Mouse (Mus musculus) left cerebral cortex, postnatal 14 days (tissue): Measurements from ENCODE around the gene Rbm26. TPM values are rescaled to one million over a fixed set of nuclear protein-coding genes. Genes with fewer than 3 reads are reported as not detected.

ENCODE experiments used
- DNase-seq, 2 experiments: peaks; one replicate each; pipeline ENCODE4 v3.0.0; 2021 to 2022; ENCODE audit warnings: low spot score in 2 of 2, mixed read lengths in 1 of 2
- intact Hi-C: fragments of 180-260 bp; cut with DNase I; formaldehyde crosslinking; loops from one replicate; pipeline ENCODE4 v1.15.1; 2025
- long read RNA-seq, 2 experiments: library from polyadenylated mRNA; stranded (forward); transcript quantifications; one replicate each; pipeline ENCODE4 v2.0.0; 2021
- total RNA-seq, 2 experiments: library from RNA; stranded (reverse); gene quantifications; 2 replicates each; pipeline ENCODE4 v1.2.3; 2021

The Rbm26 gene
- 10 to 100 TPM; 62.2 to 67.9 TPM for total RNA-seq
- long read RNA-seq, experiment 1, partial matches to known transcripts = 2 of 14 reads
- long read RNA-seq, experiment 1, other reads (novel, unspliced or antisense) = 7 of 14 reads
- long read RNA-seq, experiment 2, partial matches to known transcripts = 6 of 20 reads
- long read RNA-seq, experiment 2, other reads (novel, unspliced or antisense) = 12 of 20 reads

DNA sequence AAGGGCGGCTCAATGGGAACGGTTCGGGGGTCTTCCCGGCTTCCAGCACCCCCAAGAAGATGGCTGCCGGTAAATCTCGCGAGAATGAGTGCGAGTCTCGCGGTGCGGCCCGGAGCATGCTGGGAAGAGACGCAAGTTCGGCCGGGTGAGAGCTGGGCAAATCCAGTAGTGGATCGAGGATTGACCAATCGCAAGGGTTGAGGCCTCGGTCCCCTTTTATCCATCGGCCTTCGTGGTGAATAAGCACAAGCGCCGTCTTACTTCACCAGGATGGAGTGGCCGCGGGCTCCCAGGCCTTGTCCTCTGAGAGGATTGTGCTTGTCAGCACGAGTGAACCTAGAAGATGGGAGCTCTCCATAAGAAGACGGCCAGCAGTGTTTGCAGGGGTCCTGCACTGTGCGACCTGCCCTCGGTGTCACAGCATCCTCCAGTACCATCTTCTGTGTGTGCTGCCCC, at the start of gene Rbm26:
Gene Rbm26, minus strand, starts transcription at position 90 of the 456 bp plus-strand sequence.
- peak; percentile 95 to 97 for DNase-seq
- intact Hi-C loops = no loop called here

DNA sequence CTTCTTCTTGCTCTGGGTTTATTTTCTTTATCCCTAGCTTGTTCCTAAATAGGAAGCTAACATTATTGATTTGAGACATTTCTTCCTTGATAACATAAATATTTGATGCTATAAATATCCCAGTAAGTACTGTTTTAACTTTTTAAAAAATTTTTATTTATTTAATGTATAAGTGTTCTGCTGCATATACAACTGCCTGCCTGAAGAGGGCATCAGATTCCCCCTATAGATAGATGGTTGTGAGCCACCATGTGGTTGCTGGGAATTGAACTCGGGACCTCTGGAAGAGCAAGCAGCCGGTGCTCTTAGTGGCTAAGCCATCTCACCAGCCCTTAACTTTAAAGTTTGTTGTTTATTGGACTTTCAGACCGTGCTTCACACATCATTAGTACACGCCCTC, 48.7 kb upstream of the Rbm26 start:
- intact Hi-C loops = no loop called here
- no peak for DNase-seq

DNA sequence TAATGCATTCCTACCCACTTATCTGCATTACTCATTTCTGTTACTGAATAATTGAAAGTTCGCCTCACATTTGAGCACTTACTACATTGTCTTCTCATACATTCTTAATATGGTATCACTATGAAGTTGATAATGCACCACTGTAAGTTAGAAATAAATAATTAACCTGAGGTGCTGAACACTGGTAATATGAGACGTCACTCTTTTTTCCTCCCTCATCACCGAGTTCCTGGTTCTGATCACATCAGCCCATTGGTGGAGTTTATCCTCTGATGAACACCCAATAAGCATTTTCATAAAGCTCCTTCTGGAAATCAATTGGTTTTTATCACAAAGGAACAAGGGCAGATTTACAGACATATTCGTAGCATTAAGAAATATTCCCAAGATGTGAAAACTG, 45.1 kb upstream of the Rbm26 start:
- no peak for DNase-seq
- intact Hi-C loops = no loop called here

DNA sequence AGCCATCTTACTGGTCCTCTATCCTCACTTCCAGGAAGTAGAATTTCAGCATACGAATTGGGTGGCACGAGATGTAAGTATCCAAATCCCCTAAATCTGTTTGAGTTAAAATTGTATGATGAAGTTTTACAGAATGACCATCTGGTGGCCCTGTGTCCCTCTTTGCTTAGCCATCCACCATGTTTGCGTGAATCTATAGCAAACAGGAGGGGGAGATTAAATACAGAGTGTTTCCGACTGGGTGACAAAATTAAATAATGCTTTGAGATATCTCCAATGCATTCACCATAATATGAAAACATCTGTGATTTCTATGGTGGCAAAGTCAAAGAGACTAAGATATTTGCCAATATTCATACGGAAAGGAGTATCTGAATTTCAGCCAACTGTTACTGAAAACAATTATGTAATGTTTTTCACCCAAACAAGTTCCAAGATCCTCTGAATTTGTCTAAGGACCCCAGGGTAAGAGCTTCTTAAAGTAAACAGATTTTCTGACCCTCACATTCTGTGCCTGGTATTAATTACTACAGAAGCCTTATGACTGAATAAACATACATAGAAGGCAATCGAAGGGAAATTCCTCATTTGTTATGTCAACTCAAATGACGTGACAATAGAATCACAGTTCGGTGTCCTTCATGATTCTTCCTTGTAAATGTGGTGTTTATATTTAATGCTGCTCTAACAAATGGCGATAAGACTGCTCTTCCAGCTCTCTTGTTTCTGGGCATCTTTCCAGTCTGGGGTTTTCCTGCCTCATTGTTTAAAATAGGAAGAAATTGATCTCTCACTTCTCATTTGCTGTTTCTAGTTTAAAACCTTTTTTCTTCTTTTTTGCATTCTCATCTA, 42.6 kb upstream of the Rbm26 start:
- DNase-seq = no peak
- intact Hi-C loops = no loop called here

DNA sequence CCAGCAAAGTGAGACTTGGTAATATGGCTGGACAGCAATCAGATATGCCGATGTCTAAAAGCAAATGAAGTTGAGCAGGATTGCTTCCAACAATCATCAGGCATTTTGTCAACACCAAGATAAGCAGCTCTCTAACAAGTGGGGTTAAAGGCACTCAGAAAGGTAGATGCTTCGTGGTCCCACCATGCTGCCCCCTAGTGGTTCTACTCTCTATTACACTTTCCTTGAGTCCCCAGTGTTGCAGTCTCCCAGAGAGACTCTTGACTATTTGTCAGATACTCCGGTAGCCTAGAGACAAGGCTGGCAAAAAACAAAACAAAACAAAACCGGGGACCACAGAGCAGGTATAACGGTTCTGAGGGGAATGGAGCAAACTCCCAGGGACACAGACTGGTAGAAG, 21.3 kb upstream of the Rbm26 start:
- intact Hi-C loops = no loop called here
- DNase-seq = peak in 1 of 2 experiments; percentile 24

DNA sequence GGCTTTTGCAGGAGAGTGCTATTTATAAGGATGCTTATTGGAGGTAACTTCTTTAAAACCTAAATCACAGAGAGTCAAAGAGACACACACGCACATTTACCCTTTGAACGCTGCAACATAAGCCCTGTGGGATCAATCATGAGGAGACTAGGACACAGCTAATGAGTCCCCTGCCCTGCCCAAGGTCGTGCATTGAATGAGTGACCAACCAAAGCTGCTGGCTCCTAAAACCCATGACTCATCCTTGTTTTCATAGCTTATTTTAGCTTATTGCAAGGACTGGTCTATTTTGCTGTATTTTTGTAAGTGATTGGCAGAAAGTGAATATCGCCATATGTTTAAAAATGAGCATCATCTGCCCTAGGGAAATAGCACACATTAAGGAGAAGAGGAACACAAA, 17.6 kb upstream of the Rbm26 start:
- intact Hi-C loops = no loop called here
- no peak for DNase-seq

DNA sequence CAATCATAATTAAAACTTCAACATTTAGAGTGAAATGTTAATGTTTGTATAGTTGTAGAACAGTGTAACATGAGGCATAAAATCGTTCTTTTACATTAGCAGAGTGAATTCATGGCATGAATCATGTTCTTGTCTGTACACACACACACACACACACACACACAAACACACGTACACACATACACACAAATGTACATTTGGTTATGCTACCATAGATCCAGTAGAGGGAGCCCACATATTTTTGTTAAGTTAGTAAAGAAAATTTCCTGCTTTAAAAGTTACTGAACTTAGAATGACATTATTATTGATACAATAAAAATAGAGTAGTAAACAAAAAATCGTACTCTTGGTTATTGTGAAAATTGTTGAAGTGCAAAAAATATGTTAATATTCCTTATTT, 7.7 kb upstream of the Rbm26 start:
- intact Hi-C loops = loop anchor here (2.0 kb wide), 1 partner anchor 112 kb away; no protein-coding TSS in a partner anchor
- DNase-seq = peak in 1 of 2 experiments; percentile 74

DNA sequence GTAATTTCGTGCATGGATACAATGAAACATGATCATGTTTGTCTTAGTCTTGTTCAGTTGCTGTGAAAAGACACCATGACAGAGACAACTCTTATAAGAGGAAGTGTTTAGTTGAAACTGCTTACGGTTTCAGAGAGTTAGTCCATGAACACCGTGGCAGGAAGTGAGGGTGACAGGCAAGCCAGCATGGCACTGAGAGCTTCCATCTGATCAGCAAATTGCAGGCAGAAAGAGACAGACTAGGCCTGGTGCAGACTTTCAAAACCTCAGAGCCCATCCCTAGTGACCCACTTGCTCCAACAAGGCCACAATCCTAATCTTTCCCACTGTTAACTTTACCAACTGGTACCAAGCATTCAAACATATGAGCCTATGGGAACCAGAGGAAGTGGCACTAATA, 5.7 kb upstream of the Rbm26 start:
- DNase-seq = no peak
- intact Hi-C loops = no loop called here

DNA sequence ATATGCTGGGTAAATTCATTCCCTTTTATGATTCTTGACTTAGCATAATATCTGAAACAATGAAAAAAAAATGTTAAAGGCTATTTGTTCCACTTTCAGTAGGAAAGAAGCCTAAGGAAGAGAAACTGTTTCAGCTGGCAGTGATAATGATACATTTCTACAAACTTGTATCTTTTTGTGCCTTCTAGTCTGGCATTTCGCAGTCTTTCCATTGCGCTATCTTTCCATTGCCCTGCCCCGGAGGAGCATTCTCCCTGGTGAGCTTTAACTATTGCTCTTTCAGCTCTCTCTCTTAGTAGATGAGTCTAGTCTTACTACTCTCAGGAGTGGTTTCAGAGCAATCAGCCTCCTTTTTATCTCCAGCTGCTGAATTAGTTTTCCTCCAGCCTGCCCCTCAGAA, 2.6 kb upstream of the Rbm26 start:
- DNase-seq = no peak
- intact Hi-C loops = no loop called here

DNA sequence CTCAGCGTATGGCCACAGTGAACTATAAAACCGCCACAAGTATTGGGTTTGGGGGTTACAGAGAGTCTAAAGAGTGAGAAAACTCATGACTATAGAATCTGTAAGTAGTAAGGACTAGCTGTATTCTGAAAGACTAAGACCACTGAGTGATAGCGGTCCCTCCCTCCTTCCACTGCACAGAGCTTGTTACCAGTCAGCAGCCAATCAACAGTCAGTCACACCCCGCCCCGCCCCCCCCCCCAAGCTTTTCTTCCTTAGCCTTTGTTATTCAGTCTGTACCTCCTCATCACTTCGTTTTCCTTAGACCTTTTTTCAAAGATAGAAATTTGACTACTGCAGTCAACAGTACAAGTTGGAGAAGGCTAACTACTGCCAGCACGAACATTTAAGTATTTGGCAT, 1.9 kb upstream of the Rbm26 start:
- intact Hi-C loops = no loop called here
- DNase-seq = no peak

DNA sequence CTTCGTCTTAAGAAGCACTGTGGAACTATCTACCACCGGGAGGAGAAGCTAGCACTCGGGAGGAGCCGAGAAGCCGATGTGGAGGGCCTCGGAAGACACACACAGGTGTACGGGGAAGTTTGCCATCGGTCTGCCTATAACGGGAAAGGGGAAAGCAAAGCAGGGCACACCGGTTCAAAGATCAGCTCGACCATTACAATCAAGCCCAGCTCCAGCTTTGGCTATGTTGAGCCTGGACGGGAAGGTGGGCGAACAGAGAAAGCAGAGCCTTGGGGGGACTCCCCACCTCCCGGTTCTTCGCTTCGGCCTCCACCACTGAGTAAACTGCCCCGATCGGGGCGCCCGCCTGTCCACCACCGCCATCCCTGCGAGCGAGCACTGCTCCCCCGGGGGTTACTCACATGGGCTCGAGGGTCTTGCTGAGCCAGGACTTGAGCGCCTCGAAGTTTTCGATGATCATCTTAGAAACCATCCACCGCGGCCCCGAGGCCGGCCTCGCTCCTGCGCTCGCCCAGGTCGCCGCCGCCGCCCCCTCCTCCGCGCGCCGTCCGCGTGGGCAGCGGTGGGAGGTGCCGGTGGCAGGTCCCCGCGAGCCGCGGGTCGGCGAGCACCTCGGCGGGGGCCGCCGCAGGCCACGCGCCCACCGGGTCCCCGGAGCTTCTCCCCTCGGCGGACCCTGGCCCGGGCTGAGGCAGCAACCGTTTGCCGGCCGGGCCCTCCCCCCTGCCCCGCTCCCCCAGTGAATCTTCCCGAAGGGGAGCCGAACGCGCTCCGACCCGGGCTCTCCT, 552 bp downstream of the Rbm26 start:
- DNase-seq = peak; percentile 27 to 30
- intact Hi-C loops = no loop called here

DNA sequence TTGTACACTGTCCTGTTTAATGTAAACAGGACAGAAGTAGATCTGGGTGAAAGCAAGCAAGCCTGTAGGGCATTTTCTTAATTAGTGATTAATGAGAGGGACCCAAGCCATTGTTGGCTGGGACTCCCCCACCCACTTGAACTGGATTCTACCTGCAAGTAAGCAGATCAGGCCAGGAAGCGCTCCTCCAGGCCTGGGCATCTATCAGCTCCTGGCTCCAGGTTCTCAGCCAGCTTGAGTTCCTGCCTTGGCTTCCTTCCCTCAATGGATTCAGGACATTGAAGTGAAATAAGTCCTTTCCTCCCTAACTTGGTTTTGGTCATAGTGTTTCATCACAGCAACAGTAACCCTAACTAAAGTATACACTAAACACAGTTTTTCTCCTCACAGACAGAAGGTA, 9.9 kb downstream of the Rbm26 start:
- no peak for DNase-seq
- intact Hi-C loops = no loop called here

DNA sequence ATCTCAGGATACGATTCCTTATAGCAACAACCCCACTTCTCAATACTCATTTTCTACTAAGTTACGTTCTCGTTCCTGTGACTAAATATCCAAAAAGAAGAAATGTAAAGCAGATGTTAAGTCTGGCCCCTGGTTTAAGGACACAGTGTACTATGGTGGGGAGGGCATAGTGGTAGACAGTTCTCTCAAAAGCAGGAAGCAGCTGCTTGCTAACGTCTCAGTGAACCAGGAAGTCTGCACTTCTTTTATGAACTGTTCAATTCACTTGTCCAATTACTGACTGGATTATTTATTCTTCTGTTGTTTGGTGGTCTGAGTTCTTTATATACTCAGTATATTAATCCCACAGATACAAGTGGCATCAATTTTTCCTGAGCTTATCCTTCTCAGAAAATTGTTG, 12.3 kb downstream of the Rbm26 start:
- DNase-seq = peak in 1 of 2 experiments; percentile 26
- intact Hi-C loops = no loop called here

DNA sequence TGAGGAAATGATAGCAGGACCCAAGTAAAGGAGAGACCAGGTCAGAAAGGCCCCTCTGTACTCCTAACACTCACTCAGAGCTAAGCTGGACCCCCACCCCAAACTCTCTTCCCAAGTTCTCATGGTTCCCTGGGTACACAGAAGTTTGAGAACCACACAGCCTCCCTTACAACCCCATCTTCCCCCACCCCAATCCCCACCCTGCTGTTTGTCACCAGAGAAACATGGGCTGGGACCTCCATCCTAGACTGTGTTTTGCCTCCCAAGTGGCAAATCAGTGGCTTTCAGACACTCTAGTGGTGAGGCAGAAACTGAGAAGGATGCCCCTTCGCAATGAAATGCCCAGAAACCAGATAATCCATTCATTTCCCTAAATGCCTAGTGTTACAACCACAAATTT, 15.8 kb downstream of the Rbm26 start:
- intact Hi-C loops = no loop called here

DNA sequence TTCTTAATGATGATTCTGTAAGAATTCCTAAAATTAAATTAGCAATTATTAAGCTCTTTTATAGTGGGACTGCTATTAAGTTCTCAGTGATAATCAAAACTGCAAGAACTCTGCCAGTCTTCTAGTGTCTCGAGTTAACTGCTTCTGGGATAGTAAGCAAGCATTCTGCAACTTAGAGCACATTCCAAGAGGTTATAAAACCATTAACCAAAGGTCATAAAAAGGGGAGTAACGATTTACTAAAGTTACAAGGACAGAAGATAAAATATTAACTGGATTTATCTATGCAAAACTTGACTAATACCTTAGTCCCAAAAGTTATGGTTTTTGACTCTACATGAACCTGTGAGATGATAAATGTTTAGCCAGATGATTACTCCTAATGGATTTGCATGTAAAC, 18.6 kb downstream of the Rbm26 start:
- no peak for DNase-seq
- intact Hi-C loops = no loop called here

More for the DNA sequence above, 15.8 kb downstream of the Rbm26 start:
- no peak for DNase-seq

DNA sequence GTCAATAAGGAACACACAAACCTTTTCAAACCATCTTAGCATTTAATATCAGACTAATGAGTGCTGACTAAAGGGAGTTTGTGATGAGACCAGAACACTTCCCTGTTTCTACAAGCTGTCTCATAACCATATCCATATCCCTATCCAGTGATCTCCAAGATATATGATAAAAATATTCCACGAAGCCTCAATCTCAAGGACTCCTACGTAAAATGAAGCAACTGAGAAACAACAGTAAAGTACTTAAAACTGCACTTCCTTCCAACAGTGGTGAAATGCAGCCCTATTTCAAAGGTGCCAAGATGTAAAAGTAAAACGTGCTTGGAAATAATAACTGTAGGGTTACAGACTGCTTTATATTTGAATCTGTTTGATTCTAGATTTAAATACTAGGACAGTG, 43.1 kb downstream of the Rbm26 start:
- intact Hi-C loops = no loop called here
- DNase-seq = no peak

DNA sequence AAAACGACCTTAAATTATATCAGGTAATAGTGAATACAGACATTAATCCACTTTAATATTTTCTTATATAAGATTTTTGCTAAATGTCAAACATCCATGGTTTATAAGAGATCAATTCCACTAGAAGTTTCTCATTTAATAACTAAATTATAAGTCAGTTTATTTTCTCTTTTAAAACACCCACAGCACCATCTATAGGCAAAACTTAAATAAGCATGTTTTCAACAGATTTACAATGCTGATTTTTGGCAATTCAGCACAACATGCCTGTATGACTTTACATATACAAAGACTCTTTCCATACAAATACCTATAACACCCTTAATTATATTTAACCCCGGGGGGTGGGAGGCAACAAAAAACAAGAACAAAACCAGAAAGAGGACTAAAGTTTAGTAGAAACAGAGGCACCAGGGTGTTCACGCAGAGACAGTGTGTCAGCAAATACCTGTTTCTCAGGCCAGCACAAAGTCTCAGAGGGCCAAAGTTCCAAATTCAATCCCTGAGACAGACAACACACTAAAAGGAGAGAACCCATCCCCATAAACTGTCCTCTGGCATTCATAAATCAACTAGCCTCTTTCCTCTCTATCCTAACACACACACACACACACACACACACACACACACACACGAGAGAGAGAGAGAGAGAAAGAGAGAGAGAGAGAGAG, 49.3 kb downstream of the Rbm26 start:
- intact Hi-C loops = no loop called here

DNA sequence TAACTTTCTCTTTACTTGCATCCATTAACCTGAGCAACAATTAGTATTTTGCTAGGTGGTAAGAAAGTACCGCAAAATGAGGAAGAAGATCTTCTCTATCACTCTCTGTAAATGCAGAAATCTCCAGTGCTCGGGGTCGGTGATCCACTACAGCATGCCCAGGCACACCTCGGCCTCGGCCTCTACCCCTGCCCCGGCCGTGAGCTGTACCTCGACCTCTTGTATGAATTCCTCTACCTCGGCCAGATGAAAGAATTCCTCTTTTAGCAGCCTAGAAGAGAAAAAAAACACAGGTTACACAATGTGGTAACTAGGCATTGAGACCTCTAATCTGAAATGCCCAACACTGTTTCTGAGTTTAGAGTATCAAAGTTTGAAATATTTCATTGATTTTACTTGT, 52.6 kb downstream of the Rbm26 start:
- intact Hi-C loops = no loop called here
- DNase-seq = no peak

More for the DNA sequence above, 49.3 kb downstream of the Rbm26 start:
- peak in 1 of 2 experiments; percentile 13 for DNase-seq

DNA sequence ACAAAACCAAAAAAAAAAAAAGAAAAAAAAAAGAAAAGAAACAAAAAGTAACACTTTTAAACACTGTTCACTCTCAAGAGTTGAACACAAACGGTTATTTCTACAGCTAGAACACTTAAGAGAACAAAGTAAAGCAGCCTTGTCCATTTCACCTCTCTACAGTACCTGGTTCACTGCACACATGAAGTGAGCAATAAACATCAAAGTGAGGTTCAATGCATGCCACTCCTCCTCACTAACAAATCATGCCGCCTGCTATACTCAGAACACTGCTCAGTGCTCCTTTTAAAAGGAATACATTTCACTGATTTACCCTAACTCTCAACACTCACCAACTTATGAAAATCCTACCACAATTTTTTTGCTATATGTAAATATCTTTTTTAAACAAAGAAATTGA, 61.7 kb downstream of the Rbm26 start:
- intact Hi-C loops = loop anchor here (10.0 kb wide), 1 partner anchor 1081 kb away; no protein-coding TSS in a partner anchor
- no peak for DNase-seq

DNA sequence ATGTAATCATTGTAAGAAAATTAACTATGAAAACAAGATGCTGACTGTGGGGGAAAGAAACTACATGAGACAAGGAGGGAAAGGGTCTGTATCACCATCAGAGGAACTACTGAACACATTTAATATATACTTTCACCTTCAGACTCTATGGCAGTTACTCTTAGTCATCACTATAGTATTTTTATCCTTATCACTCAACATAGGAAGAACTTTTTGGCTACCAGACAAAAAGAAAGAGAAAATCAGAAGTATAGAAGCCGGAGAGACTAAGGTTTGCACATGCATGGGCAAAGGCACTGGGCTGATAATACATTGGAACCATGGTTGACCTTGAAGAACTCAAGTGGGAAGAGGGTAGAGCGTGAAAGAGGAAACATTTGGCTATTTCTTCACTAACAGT, 70.9 kb downstream of the Rbm26 start:
- DNase-seq = no peak
- intact Hi-C loops = no loop called here
